Mouse (Mus musculus) kidney, adult 18-20 months (tissue): ENCODE results near the gene Hprt.
"Not testable (repeated sequence)": the region's sequence is repeated elsewhere in the genome, so short reads cannot be mapped to it uniquely, and the experiment has no call there.

ENCODE experiments used
- DNase-seq: peaks from one replicate; pipeline ENCODE4 v3.0.0; 2021

Hprt gene

DNA sequence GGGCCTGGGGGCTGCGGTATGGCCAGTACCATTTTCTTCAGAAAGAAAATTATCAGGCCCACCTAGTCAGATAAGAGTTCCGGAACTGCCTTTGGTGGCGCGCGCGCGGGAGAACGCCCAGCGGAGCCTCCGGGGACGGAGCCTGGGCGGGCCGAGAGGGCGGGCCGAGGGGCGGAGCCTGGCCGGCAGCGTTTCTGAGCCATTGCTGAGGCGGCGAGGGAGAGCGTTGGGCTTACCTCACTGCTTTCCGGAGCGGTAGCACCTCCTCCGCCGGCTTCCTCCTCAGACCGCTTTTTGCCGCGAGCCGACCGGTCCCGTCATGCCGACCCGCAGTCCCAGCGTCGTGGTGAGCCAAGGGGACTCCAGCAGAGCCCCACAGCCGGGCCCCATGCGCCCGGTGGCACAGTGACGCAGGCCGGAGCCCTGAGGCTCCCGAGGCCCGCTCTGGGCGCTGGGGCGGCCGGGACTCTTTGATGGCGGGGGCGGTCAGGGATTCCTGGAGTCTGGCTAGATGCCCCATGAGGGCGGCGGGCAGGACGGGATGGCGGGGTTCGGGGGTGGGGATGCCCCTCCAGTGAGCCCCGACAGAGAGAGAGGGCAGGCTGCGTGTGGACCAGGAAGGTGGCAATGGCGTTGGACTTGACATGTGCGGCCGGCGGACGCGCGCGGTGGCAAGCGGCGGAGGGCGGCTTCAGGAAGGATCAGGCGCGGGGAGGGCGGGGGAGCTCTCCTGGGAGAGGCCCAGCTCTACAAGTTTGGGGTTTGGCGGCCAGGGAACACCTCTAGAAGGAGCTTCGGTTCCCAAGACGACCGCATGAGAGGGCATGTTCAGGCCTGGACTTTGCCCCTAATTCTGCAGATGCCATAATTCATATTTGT lies at the start of gene Hprt:
Gene Hprt, plus strand, starts transcription at position 233 of the 879 bp plus-strand sequence.
- peak; percentile 85 for DNase-seq

DNA sequence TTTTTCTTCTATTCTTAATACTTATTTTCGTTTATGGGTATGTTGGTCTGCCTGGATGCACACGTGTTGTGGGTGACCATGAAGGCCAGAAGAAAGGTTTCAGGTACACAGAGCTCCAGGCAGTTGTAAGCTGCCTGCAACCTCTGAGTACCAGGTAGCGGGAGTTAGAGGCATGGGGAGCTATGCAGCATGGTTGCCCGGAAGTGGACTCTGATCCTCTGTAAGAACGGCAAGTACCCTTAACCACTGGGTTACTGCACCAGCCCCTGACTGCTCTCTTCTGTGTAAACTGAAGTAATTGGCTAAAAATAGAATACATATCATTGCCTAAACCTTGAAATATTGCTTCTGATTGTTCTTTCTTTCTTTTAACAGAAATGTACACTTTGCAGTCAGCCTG lies 42.4 kb upstream of the Hprt start:
- DNase-seq = no peak

DNA sequence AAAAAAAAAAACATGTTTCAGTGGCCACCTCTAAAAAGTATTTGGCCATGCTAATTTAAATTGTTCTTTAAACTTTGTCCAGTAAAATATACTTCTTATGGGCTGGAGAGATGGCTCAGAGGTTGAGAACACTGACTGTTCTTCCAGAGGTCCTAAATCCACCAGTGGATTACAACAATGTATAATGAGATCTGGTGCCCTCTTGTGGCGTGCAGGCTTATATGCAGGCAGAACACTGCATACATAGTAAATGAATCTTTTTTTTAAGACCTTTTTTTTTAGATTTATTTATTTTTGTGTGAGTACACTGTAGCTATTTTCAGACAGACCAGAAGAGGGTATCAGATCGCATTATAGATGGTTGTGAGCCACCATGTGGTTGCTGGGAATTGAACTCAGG lies 38.2 kb upstream of the Hprt start:
- no peak for DNase-seq

DNA sequence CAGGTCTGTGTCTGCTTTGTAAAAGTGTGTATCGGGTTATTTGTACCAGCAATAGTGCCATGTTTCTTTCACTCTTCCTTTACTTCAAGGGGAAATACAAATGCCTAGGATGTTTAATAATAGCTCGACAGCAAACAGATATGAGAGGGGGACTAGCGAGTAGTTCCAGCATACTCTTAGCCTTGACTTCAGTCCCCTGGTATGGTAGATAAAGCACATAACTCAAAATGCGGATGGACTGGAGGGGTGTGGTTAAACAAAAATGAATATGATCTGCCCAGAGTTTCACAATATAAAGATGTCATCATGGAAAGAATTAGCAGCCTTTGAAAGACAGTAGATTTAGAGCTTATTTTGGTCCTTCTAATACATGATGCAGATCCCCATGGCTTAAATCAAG lies 31.0 kb upstream of the Hprt start:
- no peak for DNase-seq

DNA sequence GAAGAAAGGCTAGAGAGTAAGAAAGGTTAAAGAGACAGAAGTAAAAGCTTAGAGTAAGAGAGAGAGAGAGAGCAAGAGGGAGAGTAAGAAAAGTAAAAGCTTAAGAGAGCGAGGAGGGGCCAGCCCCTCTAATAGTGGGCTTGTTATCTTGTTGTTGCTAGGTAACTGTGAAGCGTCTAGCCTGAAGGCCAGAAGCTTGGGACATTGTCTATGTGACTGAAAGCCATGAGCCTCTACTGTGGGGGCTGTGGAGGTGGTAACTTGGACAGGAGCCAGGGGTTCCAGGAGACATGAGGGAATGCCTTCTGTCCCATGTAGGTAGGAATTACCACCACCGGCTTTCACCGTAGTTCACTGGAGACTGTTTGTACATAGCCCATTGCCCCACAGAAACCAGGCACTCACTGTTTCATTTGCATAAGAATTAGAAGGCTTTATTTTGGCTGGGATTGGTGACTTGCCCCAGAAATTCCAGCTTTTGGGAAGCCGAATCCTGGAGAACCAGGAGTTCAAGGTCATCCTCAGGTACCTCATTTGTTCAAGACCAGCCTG lies 26.3 kb upstream of the Hprt start:
- no peak for DNase-seq

DNA sequence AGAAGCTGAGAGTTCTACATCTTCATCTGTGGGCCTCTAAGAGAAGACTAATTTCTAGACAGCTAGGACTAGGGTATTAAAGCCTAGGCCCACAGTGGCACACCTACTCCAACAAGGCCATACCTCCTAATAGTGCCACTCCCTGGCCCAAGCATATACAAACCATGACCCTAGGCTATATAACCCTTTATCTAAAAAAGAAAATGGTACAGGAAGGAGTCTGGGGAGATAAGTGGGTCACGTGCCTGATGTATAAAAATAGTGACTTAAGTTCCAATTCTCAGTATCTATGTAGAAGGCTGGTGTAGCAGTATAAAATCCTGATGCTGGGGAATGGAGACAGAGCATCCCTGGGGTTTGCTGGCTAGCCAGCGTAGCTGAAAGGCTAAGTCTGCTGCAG lies 22.8 kb upstream of the Hprt start:
- no peak for DNase-seq

DNA sequence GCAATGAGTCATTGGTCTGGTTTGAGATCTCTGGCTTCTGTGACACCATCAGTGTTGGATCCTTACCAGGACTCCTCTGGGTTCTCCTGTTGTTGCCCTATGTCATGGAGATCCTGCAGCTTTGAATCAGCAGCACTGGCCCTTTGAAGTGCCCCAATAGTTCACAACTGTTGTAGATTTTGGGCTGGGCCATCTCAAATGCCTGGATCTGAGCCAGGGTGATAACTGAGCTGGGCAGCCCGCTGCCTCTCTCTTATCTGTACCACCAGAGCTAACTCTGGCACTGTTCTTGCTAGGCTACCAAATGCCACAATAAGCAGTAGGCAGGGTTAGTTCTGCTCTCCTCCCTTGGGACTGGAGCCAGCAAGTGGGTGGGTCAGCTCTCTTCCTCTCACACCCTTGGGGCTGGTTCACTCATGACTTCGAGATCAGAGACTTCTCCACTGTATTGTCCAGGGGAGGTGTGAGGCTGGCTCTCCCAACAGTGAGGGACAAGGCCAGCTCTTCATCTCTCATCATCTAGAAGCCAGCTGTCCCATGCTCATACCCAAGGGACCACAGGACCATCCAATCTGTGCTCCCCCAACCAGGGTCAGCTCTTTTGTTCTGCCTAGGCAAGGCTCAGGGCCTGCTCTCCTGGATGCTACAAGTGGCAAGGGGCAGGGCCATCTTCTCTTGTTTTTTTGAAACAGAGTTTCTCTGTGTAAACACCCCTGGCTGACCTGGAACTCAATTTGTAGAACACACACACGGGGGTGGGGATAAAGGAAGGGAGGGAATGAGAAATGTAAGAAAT lies 16.5 kb upstream of the Hprt start:
- DNase-seq = no peak

DNA sequence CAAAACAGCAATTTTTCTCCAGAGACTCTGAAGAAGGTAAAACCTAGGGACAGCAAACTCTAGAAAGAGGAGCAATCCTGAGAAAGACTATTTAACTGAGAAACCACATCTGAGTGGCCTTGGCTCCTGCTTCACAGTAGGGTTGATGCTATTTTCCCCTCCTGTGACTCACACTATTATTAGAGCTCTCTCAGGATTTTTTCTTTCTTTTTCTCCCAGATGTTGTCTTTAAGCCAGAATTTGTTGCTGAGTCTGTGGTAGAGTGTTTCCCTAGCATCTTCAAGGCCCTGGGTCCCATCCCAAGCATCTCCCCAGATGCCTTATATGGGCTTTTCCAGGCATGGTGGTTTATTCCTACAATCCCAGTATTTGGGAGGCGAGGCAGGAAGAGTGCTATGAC lies 15.8 kb upstream of the Hprt start:
- DNase-seq = no peak

DNA sequence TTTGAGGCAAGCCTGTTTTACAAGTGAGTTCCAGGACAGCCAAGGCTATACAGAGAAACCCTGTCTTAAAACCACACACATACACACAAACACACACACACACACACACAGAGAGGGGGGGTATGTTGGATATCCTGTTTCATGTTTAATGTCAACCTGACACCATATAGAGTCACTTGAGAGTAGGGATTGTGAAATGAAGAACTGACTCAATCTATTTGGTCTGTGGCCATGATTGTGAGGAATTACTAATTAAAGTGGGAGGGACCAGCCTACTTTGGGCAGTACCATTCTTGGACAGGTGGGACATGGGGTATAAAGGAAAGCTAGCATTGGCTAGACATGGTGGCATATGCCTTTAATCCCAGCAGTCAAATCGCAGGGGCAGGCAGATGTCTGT lies 15.3 kb upstream of the Hprt start:
- DNase-seq = no peak

DNA sequence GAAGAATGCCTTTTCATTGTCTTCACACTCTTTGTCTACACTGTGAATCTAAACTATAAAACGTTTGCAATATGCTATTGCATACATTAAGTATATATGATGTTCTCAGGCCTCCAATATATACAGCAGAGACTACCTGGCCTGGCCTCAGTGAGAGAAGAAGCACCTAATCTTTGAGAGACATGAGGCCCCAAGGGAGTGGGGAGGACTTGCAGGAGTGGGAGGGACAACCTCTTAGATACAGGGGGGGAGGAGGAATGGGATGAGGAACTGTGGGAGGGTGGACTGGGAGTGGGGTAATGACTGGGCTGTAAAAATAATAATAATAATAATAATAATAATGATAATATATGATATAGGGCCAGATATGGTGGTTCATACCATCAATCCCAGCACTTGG lies 9.4 kb upstream of the Hprt start:
- DNase-seq = no peak

DNA sequence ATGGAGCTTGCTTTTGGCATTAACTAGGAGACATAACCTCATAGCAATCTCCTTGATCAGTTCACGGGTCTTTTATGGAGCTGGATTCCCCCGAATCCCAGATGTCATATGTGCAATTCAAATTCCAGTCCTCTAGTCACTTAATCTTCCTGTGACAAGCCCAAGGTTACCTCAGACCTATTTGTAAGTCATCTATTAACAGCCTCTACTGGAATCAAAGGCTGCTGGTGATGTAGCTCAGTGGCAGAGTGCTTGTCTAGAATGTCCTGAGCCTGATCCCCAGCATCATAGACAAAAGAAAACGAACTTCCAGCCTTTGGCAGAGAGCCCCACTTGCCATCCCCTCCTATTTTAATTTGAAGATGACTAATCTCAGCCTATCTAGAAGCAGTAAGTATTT lies 6.6 kb upstream of the Hprt start:
- no peak for DNase-seq

DNA sequence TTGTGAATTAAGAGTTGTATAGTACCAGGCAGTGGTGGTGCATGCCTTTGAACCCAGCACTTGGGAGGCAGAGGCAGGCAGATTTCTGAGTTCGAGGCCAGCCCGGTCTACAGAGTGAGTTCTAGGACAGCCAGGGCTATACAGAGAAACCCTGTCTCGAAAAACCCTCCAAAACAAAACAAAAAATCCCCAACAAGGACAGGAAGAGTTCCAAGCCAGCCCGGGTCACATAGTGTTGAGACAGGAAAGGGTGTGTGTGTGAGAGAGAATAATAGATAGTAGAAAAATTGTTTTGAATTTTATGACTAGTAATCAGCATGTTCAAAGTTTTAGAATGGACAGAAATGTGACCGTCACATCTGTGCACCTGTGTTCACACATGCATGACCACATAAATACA lies 6.8 kb downstream of the Hprt start:
- DNase-seq = not testable (repeated sequence)

DNA sequence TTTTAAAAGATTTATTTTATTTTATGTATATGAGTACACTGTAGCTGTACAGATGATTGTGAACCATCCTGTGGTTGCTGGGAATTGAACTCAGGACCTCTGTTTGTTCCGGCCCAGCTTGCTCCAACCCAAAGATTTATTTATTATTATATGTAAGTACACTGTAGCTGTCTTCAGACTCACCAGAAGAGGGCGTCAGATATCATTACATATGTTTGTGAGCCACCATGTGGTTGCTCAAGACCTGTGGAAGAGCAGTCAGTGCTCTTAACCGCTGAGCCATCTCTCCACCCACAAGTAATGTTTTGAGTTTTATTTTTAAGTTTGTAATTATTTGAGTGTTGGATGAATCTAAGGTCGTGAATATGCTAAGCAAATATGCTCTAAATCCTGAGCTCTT lies 16.9 kb downstream of the Hprt start:
- not testable (repeated sequence) for DNase-seq

DNA sequence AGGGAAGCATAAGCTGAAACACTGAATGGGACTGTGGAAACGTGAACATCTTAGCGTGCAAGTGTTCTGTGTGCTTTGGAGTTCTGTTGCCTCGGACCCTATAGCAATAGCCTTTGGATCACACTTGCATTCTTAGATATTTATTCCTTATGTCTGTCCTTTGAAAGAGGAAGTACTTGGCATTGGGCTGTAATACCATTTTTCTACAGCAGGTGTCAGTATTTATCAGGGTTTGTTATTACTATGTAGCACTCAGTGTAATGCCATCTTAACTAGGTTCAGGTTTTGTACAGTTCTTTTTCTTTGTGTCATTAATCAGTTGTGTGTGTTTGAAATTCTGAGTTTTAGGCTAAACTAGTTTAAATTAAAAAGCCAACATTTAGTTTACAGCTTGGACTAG lies 18.1 kb downstream of the Hprt start:
- DNase-seq = peak; percentile 3

DNA sequence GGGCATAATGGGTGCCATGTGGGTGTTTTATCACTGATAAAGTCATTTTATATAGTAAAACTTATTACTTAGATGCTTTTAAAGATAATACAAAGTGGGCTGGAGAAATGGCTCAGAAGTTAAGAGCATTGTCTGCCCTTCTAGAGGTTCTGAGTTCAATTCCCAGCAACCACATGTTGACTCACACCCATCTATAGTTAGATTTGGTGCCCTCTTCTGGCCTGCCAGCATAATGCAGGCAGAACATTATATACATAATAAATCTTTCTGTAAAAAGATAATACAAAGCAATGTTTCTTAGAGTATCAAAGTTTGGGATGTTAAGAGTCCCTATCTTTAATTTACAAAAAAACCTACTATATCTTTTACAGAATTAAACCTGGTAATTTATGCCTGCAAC lies 27.6 kb downstream of the Hprt start:
- DNase-seq = no peak

DNA sequence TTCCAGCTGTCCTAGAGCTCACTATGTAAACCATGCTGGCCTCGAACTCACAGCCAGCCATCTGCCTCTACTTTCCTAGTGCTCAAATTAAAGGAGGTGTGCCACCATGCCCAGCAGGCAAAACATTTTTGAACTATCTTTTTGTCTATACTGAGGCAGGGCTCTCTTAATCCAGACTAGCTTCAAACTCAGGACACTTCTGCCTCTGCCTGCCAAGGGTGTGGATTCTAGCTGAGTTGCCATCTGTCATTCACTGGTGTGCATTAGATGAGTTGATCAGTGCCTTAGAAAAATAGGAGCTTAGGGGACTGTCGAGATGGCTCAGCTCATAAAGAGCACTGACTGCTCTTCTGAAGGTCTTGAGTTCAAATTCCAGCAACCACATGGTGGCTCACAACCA lies 35.1 kb downstream of the Hprt start:
- no peak for DNase-seq

DNA sequence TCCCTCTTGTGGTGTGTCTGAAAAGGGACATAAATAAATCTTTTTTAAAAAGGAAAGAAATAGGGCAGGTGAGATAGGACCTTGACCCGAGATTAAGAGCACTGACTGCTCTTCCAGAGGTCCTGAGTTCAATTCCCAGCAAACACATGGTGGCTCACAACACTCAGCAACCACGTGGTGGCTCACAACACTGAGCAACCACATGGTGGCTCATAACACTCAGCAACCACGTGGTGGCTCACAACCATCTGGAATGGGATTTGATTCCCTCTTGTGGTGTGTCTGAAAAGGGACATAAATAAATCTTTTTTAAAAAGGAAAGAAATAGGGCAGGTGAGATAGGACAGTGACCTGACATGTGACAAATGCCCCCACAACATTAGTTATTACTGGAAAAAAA lies 36.3 kb downstream of the Hprt start:
- not testable (repeated sequence) for DNase-seq

DNA sequence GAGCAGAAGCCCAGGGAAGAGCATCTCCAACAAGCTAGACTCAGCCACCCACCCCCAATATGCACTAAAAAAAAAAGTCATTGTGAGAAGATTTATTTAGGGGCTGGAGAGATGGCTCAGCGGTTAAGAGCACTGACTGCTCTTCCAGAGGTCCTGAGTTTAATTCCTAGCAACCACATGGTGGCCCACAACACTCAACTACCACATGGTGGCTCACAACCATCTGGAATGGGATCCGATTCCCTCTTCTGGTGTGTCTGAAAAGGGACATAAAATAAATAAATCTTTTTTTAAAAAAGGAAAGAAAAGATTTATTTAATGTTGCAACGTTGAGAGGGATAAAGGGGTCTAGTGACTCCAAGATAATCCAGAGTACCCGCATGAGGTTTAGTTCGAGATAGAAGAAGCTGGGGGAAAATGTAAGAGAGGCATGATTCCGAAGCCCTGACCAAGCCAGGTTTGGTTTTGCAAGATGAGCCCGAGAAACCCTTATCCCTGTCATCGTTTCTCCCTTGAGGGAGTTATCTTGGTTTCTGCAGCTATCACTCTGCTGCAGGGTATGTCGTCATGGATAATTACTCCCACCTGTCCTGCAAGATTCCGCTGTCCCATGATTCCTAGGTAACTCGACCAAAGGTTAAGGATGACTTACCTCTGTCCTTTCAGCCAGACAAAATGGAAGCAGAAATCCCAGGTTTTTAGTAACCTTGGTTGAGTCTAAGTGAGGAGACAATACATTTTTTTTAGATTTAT lies 37.7 kb downstream of the Hprt start:
- DNase-seq = no peak

DNA sequence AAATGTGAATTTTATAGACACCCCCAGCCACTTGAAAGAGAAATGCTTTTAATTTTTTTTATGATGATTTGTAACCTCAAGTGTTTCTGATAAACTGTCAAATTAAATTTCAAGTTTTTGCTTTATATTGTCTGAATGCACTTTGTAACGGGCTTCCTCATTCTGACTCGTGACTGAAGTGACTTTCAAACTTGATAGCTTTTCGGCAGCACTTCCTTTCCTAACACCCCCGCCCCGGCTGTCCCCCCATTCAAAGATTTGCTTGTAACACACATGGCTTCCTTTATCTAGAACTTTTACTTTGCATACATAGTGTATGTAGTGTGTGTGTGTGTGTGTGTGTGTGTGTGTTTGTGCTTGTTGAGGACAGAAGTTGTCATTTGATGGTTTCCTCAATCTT lies 41.6 kb downstream of the Hprt start:
- DNase-seq = no peak

DNA sequence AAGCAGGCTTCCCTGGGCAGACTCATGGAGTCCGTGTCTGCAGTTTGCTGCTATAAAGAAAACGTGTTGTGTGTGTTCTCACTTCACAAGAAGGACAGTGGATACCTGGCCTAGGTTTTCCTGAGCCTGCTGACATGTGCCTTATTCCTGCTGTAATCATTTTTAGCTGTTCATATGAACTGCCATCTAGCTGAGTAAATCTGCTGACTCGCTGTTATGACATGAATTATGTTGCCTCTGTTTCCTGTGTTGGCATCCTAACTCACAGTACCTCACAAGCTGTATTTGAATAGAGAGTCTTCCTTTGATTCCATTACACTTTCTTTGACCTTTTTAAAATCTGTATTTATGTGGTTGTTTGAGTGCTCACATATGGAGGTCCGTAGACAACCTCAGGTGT lies 50.3 kb downstream of the Hprt start:
- no peak for DNase-seq

DNA sequence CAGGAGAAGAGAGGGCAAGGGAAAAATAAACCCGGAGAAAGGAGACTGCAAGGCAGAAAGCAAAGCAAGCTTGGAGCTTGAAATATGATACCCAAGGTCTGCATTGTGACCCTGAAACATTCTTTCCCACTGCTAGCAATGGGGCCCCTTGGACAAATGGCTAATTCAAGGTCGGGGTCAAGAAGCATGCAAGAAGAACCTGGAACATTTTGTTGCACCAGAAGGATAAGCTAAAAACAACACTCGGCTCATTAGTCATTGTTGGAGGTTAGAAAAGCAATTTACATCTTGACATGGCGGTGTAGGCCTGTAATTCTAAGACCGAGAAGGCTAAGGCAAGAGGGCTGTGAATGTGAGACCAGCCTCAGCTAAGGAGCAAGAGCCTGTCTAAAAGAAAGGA lies 51.7 kb downstream of the Hprt start:
- DNase-seq = no peak

DNA sequence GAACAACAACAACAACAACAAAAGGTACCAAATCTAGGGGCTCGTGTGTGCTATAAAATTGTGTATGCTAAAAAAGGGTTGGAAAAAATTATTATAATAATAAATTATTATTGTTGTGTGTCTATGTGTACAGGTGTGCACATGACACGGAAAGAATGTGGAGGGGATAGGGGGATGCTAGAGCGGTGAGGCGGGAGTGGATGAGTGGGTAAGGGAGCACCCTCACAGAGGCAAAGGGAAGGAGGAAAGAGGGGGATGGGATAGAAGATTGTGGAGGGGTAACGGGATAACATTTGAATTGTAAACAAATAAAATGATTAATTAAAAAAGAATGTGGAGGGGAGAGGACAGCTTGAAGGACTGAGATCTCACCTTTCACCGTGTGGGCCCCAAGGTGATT lies 52.2 kb downstream of the Hprt start:
- DNase-seq = no peak

DNA sequence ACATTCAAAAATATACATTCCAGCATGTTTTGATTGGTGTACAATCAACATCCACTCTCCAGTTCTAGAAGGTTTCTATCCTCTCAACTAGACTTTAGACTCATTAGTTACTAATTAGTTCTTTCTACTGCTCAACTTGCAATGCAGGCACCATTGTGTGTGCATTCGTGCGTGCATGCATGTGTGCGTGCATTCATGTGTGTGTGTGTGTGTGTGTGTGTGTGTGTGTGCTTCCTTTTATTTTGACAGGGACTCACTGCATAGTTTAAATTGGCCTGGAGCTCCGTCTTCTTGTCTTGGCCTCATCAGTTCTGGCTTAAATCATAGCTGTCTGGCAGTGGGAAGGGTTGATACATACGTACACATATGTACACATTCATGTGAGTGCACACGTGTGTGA lies 53.1 kb downstream of the Hprt start:
- no peak for DNase-seq
